Mouse (Mus musculus) testis, adult 2 months (tissue): ENCODE results near the gene Vmn2r12. TPM values are rescaled to one million over a fixed set of nuclear protein-coding genes. Genes with fewer than 3 reads are reported as not detected.
A peak's percentile ranks its signal among the peaks of the same experiment; 100 is the strongest.
"Not testable (repeated sequence)": the region's sequence is repeated elsewhere in the genome, so short reads cannot be mapped to it uniquely, and the experiment has no call there.

ENCODE experiments used
- H3K27ac ChIP-seq: fragments of 200-500 bp; 2 replicates; pipeline ENCODE4 v1.5.1; 2012; ENCODE audit warnings: low read depth, low read length; ENCODE audit not compliant: control insufficient read depth, insufficient read depth
- H3K27me3 ChIP-seq: fragments of 200-500 bp; 2 replicates; pipeline ENCODE4 v1.6.1; 2012; ENCODE audit warnings: mild to moderate bottlenecking, low read length, moderate library complexity; ENCODE audit not compliant: control insufficient read depth, insufficient read depth
- H3K36me3 ChIP-seq: fragments of 200-500 bp; 2 replicates; pipeline ENCODE4 v1.6.1; 2012; ENCODE audit warnings: mild to moderate bottlenecking, low read length; ENCODE audit not compliant: control insufficient read depth, insufficient read depth
- H3K4me1 ChIP-seq: fragments of 200-500 bp; 2 replicates; pipeline ENCODE4 v1.6.1; 2012; ENCODE audit warnings: low read length; ENCODE audit not compliant: control insufficient read depth, insufficient read depth
- H3K4me3 ChIP-seq: fragments of 200-500 bp; 2 replicates; pipeline ENCODE4 v1.5.1; 2012; ENCODE audit warnings: low read depth, mild to moderate bottlenecking, low read length, moderate library complexity, mixed read lengths; ENCODE audit not compliant: control insufficient read depth
- CTCF ChIP-seq: fragments of 200-500 bp; IDR thresholded peaks from 2 replicates; pipeline ENCODE4 v1.5.1; 2012; ENCODE audit warnings: low read depth, mild to moderate bottlenecking, inconsistent platforms, low read length, moderate library complexity; ENCODE audit not compliant: control insufficient read depth, insufficient read depth, insufficient replicate concordance
- POLR2A ChIP-seq: fragments of 200-500 bp; IDR thresholded peaks from 2 replicates; pipeline ENCODE4 v1.6.1; 2012; ENCODE audit warnings: low read depth, mild to moderate bottlenecking, inconsistent platforms, low read length, moderate library complexity; ENCODE audit not compliant: control insufficient read depth
- polyA plus RNA-seq: library from polyadenylated mRNA; depleted of rRNA; stranded (reverse); fragments of >200 nt; gene quantifications from 2 replicates; pipeline ENCODE4 v1.2.3, GENCODE M21; 2012; rRNA removed

Gene Vmn2r12
- not detected in 2 replicates for polyA plus RNA-seq

DNA sequence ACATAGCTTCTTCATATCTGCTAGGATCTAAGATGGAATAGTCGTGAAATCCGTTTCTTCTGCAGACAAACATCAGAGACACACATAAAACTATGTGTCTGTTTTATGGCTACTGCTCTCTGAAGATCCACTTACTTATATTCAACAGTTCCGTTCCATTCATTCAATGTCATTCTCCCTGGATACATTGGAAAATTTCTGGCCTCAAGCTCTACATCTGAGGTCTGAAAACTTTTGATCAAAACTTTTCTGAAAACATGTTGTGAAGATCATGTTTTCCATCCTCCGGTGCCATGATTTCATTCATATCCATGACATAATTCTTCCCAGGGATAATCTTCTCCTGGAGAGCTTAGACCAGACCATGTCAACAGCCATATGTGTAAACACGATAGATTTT is at the start of gene Vmn2r12:
TSS of gene Vmn2r12 (minus strand) at position 101 of the 400 bp plus-strand sequence.
- H3K4me1 ChIP-seq, H3K27me3 ChIP-seq, H3K4me3 ChIP-seq, H3K36me3 ChIP-seq, H3K27ac ChIP-seq: not testable (repeated sequence)

DNA sequence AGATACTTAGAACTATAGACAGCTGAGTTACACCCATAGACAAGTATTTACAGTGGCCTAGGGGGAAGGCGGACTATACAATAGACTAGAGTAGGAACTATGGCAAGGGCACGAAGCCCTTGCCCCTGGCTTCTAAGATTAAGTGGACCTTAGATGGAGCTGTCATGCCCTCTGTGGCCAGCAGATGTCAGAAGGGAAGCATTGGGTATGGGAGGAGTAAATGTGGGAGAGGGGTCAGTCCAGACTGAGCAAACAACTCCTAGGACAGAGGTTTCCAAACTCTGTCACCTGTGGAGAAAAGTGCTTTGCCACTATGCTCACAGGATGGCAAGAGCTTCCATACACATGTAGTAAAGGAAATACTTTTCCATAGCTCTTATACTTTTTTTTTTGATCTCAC is 41.8 kb upstream of the Vmn2r12 start:
- no peaks in the 10 kb centered on the region for H3K27me3 ChIP-seq
- no peaks in the 10 kb centered on the region for H3K4me1 ChIP-seq
- no peak overlapping the region for H3K27ac ChIP-seq
- no peaks in the 10 kb centered on the region for H3K36me3 ChIP-seq
- TF ChIP-seq POLR2A (no peak), CTCF (no peak)
- H3K4me3 ChIP-seq = no peak overlapping the region

DNA sequence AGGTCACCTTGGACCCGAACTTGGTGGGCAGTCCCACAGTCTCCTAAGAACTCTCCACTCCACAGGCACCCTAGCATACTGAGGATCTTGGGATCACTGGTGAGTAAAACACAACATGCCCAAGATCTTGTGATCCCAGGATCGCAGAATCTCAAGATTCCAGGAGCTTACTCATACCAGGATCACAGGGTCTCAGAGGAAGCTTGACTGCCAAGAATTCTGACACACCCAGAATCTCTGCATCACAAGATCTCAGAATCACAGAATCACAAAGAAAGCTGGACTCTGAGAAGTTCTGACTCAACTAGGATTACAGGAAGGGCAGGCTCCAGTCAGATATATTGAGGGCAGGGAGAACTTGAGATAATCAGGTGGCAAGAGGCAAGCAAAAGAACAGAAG is 39.0 kb upstream of the Vmn2r12 start:
- H3K27ac ChIP-seq = no peak overlapping the region
- H3K27me3 ChIP-seq = no peaks in the 10 kb centered on the region
- no peaks in the 10 kb centered on the region for H3K36me3 ChIP-seq
- no peak overlapping the region for H3K4me3 ChIP-seq
- H3K4me1 ChIP-seq = no peaks in the 10 kb centered on the region
- TF ChIP-seq CTCF (no peak), POLR2A (no peak)

DNA sequence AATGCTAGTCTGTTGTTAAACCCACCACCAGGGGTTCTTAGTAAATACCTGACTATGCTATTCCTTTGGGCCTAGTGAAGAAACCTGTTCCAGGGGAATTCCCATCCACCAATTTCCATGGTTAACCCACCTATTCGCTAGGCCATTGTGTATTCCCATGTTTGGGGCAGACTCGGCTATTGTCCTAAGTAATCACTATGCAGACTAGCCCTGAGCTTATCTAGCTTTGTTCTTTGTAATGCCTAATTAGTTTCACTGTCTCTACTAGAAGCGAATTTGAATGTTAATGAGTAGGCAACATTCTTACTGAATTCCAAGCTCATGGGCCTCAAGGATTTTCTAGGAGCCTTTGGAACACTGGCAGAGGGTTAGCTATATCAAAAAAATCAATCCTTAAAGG is 1.3 kb downstream of the Vmn2r12 start:
- not testable (repeated sequence) for H3K4me1 ChIP-seq, H3K4me3 ChIP-seq, H3K36me3 ChIP-seq, H3K27ac ChIP-seq, H3K27me3 ChIP-seq

DNA sequence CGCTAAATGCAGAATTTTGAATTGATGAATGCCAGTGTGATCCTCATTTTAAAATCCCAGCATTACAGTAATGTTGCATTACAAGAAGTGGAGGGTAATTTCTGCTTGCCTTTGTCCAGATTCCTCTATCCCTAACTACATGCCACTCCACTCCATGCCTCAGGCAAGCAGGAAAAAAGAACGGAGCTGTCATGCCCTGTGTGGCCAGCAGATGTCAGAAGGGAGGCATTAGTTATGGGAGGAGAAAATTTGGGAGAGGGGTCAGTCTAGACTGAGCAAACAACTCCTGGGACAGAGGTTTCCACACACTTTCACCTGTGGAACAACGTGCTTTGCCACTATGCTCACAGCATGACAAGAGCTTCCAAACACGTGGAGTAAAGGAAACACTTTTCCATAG is 25.7 kb downstream of the Vmn2r12 start:
- H3K4me3 ChIP-seq, H3K4me1 ChIP-seq, H3K36me3 ChIP-seq, H3K27ac ChIP-seq, H3K27me3 ChIP-seq: not testable (repeated sequence)
- peak; percentile 13; the same call in 1 of the 2 replicates for TF ChIP-seq CTCF

DNA sequence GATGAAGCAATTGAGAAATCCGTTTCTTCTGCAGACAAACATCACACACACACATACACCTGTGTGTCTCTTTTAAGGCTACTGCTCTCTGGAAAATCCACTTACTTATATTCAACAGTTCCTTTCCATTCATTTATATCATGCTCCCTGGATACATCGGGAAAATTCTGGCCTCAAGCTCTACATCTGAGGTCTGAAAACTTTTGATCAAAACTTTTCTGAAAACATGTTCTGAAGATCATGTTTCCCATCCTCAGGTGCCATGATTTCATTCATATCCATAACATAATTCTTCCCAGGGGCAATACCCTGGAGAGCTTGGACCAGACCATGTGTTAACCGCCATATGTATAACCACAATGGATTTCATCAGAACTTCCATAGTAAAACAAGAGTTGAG is 38.3 kb downstream of the Vmn2r12 start, which contains the start of gene Vmn2r11:
TSS of gene Vmn2r11 (minus strand) at position 101 of the 400 bp plus-strand sequence.
- H3K4me3 ChIP-seq, H3K36me3 ChIP-seq, H3K27me3 ChIP-seq, H3K4me1 ChIP-seq, H3K27ac ChIP-seq: not testable (repeated sequence)

DNA sequence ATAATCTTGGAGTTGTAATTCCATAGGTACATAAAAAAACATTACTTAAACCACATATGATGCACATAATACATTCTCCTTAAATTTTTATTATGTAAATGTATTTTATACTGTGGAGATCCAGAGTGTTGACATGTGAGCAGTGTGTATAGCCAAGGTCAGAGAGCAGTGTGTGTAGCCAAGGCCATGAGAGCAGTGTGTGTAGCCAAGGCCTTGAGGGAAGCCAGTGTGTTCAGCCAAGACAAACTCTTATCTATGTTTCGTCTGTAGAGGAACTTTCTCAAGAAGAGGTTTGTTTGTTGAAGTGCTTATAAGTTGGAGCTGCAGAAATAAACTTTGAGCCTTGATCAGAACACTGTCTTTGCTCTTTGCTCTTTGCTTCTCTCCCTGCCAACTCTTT is 42.5 kb downstream of the Vmn2r12 start:
- H3K4me3 ChIP-seq = peak overlapping the region; percentile 53
- H3K4me1 ChIP-seq = no peaks in the 10 kb centered on the region
- H3K27ac ChIP-seq = peak overlapping the region; percentile 74
- no peaks in the 10 kb centered on the region for H3K36me3 ChIP-seq
- TF ChIP-seq CTCF (no peak), POLR2A (no peak)
- H3K27me3 ChIP-seq = no peaks in the 10 kb centered on the region

Other genes with a start within 250 kb of the Vmn2r12 start
- not detected in 2 replicates for gene Vmn2r9, start 245.3 kb downstream of the Vmn2r12 start, polyA plus RNA-seq
- gene Vmn2r10, start 91.4 kb downstream of the Vmn2r12 start, polyA plus RNA-seq = not detected in 2 replicates
- not detected in 2 replicates for gene Vmn2r11, start 38.4 kb downstream of the Vmn2r12 start, polyA plus RNA-seq
- gene Vmn2r13, start 94.2 kb upstream of the Vmn2r12 start, polyA plus RNA-seq = not detected in 2 replicates
- not detected in 2 replicates for gene Vmn2r14, start 126.8 kb upstream of the Vmn2r12 start, polyA plus RNA-seq
- gene Vmn2r15, start 199.7 kb upstream of the Vmn2r12 start, polyA plus RNA-seq = not detected in 2 replicates
- gene Vmn2r16, start 232.2 kb upstream of the Vmn2r12 start, polyA plus RNA-seq = not detected in 2 replicates